Mouse (Mus musculus) embryonic facial prominence, embryonic 12.5 days (tissue): ENCODE data around the gene Sesn2. TPM values are rescaled to one million over a fixed set of nuclear protein-coding genes. Genes with fewer than 3 reads are reported as not detected.
"Not testable (repeated sequence)": the region's sequence is repeated elsewhere in the genome, so short reads cannot be mapped to it uniquely, and the experiment has no call there.

ENCODE experiments used
- ATAC-seq: fragments of 200-750 bp; cut with Nextera tagmentation; 2 replicates; pipeline ENCODE4 v1.8.0; 2017; ENCODE audit not compliant: insufficient number of reproducible peaks, insufficient read depth, low FRiP score, low TSS enrichment
- H3K27ac ChIP-seq: fragments of 300-500 bp; sonication (generic); 2 replicates; pipeline ENCODE4 v1.5.1; 2016; ENCODE audit warnings: mild to moderate bottlenecking
- H3K27me3 ChIP-seq: fragments of 300-500 bp; sonication (generic); 2 replicates; pipeline ENCODE4 v1.6.1; 2016; ENCODE audit warnings: mild to moderate bottlenecking, moderate library complexity
- H3K36me3 ChIP-seq: fragments of 300-500 bp; sonication (generic); 2 replicates; pipeline ENCODE4 v1.6.1; 2016; ENCODE audit warnings: mild to moderate bottlenecking
- H3K4me1 ChIP-seq: fragments of 300-500 bp; sonication (generic); 2 replicates; pipeline ENCODE4 v1.6.1; 2016
- H3K4me2 ChIP-seq: fragments of 300-500 bp; sonication (generic); replicated peaks from 2 replicates; pipeline ENCODE4 v1.6.1; 2016; ENCODE audit warnings: mild to moderate bottlenecking, moderate library complexity
- H3K4me3 ChIP-seq: fragments of 300-500 bp; sonication (generic); 2 replicates; pipeline ENCODE4 v1.5.1; 2016; ENCODE audit warnings: mild to moderate bottlenecking
- H3K9ac ChIP-seq: fragments of 300-500 bp; sonication (generic); 2 replicates; pipeline ENCODE4 v1.6.1; 2016; ENCODE audit warnings: mild to moderate bottlenecking, moderate library complexity
- H3K9me3 ChIP-seq: fragments of 300-500 bp; sonication (generic); 2 replicates; pipeline ENCODE4 v1.6.1; 2016; ENCODE audit warnings: mild to moderate bottlenecking, moderate library complexity
- WGBS: fragments of 180-500 bp; shearing (Covaris S2); methylation state at CpG from one replicate; pipeline ENCODE4 v1.1.7; 2016; 5-methylcytosine and 5-hydroxymethylcytosine counted together
- polyA plus RNA-seq: library from polyadenylated mRNA; unstranded; fragments of >200 nt; fragmentation: Nextera tagmentation; extraction: Ambion mirVana; gene quantifications from 2 replicates; pipeline ENCODE4 v1.2.1, GENCODE M21; 2016

The Sesn2 gene
- polyA plus RNA-seq, result 10.4 and 11.4 TPM in 2 replicates

- peak; percentile 87 for ATAC-seq
- H3K27ac ChIP-seq, result peak within 1 kb of the TSS; percentile 81
- H3K4me3 ChIP-seq, result peak within 1 kb of the TSS; percentile 71
- no peaks in the 10 kb centered on the region for H3K36me3 ChIP-seq
- H3K27me3 ChIP-seq, result no peaks in the 10 kb centered on the region
- H3K9me3 ChIP-seq, result no peaks in the 10 kb centered on the region
- peak within 1 kb of the TSS; percentile 77 for H3K4me2 ChIP-seq
- H3K9ac ChIP-seq, result peak within 1 kb of the TSS; percentile 61
- peaks cover 13% of the 10 kb centered on the region; the same call in 1 of the 2 replicates for H3K4me1 ChIP-seq
- WGBS, result under 1% methylated on average over 32 of the region's 32 CpGs
Measured at GRCm38 (mm10) chr4:132510352-132510798, at the start of gene Sesn2. Gene Sesn2, minus strand, starts transcription at chr4:132510501.

DNA sequence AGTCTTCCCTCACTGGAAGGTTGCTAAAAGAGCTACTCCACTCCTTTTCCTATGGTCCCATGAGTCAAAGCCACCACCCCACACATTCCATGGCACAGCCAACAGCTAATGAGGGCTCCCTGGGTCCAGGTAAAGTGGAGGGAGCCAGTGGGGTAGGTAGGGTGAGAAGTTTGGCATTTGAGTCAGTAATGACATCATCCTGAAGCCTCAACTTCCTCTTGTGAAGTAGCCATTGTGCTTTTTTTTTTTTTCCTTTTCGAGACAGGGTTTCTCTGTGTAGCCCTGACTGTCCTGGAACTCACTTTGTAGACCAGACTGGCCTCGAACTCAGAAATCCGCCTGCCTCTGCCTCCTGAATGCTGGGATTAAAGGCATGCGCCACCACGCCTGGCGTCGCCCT lies 45.2 kb upstream of the Sesn2 start:
- not testable (repeated sequence) for ATAC-seq, H3K27me3 ChIP-seq, H3K4me3 ChIP-seq, H3K9ac ChIP-seq, H3K27ac ChIP-seq, H3K4me2 ChIP-seq, H3K9me3 ChIP-seq, H3K4me1 ChIP-seq
- peaks cover 41% of the 10 kb centered on the region for H3K36me3 ChIP-seq
- WGBS, result 88% methylated on average over 7 of the region's 7 CpGs

GRCm38 (mm10) chr4:132554653-132555052 lies 44.4 kb upstream of the Sesn2 start:
- Histone ChIP-seq H3K9ac (no peak overlapping the region), H3K36me3 (peaks cover 49% of the 10 kb centered on the region), H3K9me3 (no peaks in the 10 kb centered on the region), H3K27me3 (no peaks in the 10 kb centered on the region), H3K4me1 (no peaks in the 10 kb centered on the region), H3K4me2 (no peak overlapping the region), H3K4me3 (no peak overlapping the region), H3K27ac (no peak overlapping the region)
- no peak for ATAC-seq
- 81% methylated on average over 8 of the region's 8 CpGs for WGBS

DNA sequence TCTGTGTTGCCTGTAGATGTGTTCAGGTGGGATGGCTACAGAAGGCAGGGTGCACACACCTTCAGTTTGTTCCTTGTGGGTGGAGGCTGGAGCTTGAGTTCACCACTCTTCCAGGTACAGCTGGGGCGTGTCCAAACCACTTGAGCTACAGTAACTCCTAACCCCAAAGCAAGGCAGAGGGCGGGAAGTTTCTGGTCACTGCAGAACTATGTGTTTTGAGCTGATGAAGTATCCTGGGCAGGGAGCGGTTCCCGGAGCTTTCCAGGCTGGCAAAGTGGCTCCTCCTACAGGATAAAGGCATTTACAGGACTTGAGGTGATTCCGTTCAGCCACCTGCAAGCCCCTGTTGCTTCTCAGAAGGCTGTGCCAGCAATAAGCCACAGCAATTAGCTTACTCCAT lies 43.9 kb upstream of the Sesn2 start:
- ATAC-seq, result no peak
- Histone ChIP-seq H3K27ac (no peak overlapping the region), H3K27me3 (no peaks in the 10 kb centered on the region), H3K4me2 (no peak overlapping the region), H3K4me3 (no peak overlapping the region), H3K9me3 (no peaks in the 10 kb centered on the region), H3K36me3 (peaks cover 53% of the 10 kb centered on the region), H3K9ac (no peak overlapping the region), H3K4me1 (no peaks in the 10 kb centered on the region)
- 76% methylated on average over 5 of the region's 5 CpGs for WGBS

DNA sequence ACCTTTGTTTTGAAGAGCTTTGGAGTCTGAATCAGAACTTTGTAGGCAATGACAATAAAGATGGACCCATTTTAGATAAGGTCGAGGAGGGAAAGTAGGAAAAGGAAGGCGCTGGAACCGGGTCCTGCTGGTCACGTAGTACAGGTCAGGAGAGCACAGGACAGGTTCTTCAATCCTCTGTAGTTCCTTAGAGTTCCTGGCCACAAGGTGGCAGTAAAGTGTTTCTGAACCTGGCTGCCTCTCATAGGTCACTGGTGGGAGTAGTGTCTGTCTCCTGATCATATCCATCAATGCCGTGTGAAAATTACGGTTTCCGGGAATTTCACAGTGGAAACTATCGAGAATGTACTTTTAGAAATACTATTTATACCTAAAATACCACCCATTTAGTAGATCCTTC lies 35.5 kb upstream of the Sesn2 start:
- no peak for ATAC-seq
- WGBS, result 44% methylated on average over 8 of the region's 8 CpGs
- no peak overlapping the region for H3K4me2 ChIP-seq
- H3K27me3 ChIP-seq, result no peaks in the 10 kb centered on the region
- no peak overlapping the region for H3K27ac ChIP-seq
- H3K4me3 ChIP-seq, result no peak overlapping the region
- H3K4me1 ChIP-seq, result no peaks in the 10 kb centered on the region
- H3K9me3 ChIP-seq, result no peaks in the 10 kb centered on the region
- no peak overlapping the region for H3K9ac ChIP-seq
- peaks cover 88% of the 10 kb centered on the region for H3K36me3 ChIP-seq

DNA sequence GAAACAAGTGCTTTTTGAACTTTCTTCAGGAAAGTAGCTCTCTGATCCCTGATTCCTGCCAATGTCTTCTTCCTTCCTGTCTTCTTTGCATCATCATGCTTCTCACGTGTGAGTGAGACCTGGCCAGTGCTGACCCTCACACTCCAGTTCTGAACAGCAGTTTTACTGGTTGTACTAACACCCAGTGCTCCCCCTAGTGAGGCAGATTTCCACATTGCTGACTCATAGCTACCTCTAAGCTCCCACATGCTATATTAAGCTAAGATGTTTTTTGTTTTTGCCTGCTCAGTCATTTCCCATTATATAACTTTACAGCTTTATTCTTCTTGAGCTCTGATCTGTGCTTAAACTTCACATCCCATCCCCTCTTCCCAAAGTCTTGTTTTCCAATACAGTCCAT lies 32.4 kb upstream of the Sesn2 start:
- H3K4me1 ChIP-seq, result no peaks in the 10 kb centered on the region
- 82% methylated on average over 1 of the region's 1 CpGs for WGBS
- H3K27me3 ChIP-seq, result no peaks in the 10 kb centered on the region
- ATAC-seq, result no peak
- no peaks in the 10 kb centered on the region for H3K9me3 ChIP-seq
- no peak overlapping the region for H3K4me2 ChIP-seq
- no peak overlapping the region for H3K27ac ChIP-seq
- H3K4me3 ChIP-seq, result no peak overlapping the region
- H3K9ac ChIP-seq, result no peak overlapping the region
- H3K36me3 ChIP-seq, result peaks cover 86% of the 10 kb centered on the region

DNA sequence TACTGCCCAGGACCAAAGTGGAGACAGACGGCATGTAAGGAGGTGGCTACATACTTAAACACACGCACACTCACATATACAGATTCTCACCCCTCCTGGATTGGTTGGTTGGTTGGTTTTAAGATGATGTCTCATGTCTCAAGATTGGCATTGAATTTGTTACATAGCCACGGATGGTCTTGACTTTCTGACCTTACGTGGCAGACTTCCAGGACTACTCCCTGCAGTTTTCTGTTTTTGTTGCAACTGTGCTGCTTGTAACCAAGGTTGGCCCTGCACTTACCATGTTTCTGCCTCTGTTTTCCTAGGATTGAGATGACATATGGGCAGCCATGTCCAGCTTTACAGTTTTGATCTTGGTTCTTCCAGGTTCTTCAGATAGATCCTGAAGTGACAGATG lies 31.1 kb upstream of the Sesn2 start:
- Histone ChIP-seq H3K9me3 (no peaks in the 10 kb centered on the region), H3K4me1 (peaks cover 8% of the 10 kb centered on the region; the same call in 1 of the 2 replicates), H3K4me3 (no peak overlapping the region), H3K4me2 (no peak overlapping the region), H3K27ac (no peak overlapping the region), H3K36me3 (peaks cover 76% of the 10 kb centered on the region), H3K27me3 (no peaks in the 10 kb centered on the region), H3K9ac (no peak overlapping the region)
- ATAC-seq, result no peak
- WGBS, result 86% methylated on average over 4 of the region's 4 CpGs

GRCm38 (mm10) chr4:132539481-132539880 lies 29.2 kb upstream of the Sesn2 start:
- 96% methylated on average over 5 of the region's 5 CpGs for WGBS
- Histone ChIP-seq H3K9ac (no peak overlapping the region), H3K36me3 (peaks cover 60% of the 10 kb centered on the region), H3K9me3 (no peaks in the 10 kb centered on the region), H3K27me3 (no peaks in the 10 kb centered on the region), H3K27ac (no peak overlapping the region), H3K4me3 (no peak overlapping the region), H3K4me1 (peaks cover 12% of the 10 kb centered on the region; the same call in 1 of the 2 replicates), H3K4me2 (no peak overlapping the region)
- no peak for ATAC-seq

- WGBS, result under 1% methylated on average over 60 of the region's 60 CpGs
- ATAC-seq, result peak; percentile 72
- H3K27ac ChIP-seq, result peak within 1 kb of the TSS; percentile 83
Measured at GRCm38 (mm10) chr4:132535406-132536121, 25.3 kb upstream of the Sesn2 start, which contains the start of gene Dnajc8. Gene Dnajc8, plus strand, starts transcription at chr4:132535550.

GRCm38 (mm10) chr4:132532981-132533916 lies 22.9 kb upstream of the Sesn2 start, which contains the start of gene Atpif1:
Gene Atpif1, minus strand, starts transcription at chr4:132533659.
- Histone ChIP-seq H3K36me3 (peaks cover 18% of the 10 kb centered on the region), H3K27me3 (no peaks in the 10 kb centered on the region), H3K27ac (peak within 1 kb of the TSS; percentile 94), H3K9me3 (no peaks in the 10 kb centered on the region), H3K4me1 (peaks cover 21% of the 10 kb centered on the region; the same call in 1 of the 2 replicates), H3K9ac (peak within 1 kb of the TSS; percentile 89), H3K4me3 (peak within 1 kb of the TSS; percentile 74), H3K4me2 (peak within 1 kb of the TSS; percentile 65)
- under 1% methylated on average over 63 of the region's 63 CpGs for WGBS
- peak; percentile 71 for ATAC-seq

More at GRCm38 (mm10) chr4:132535406-132536121, 25.3 kb upstream of the Sesn2 start, which contains the start of gene Dnajc8:
- peak within 1 kb of the TSS; percentile 100 for H3K4me3 ChIP-seq
- H3K36me3 ChIP-seq, result peaks cover 30% of the 10 kb centered on the region
- H3K27me3 ChIP-seq, result no peaks in the 10 kb centered on the region
- peaks cover 21% of the 10 kb centered on the region; the same call in 1 of the 2 replicates for H3K4me1 ChIP-seq
- no peaks in the 10 kb centered on the region for H3K9me3 ChIP-seq
- peak within 1 kb of the TSS; percentile 92 for H3K4me2 ChIP-seq
- peak within 1 kb of the TSS; percentile 96 for H3K9ac ChIP-seq

- peak overlapping the region; percentile 65 for H3K4me2 ChIP-seq
- peak overlapping the region; percentile 94 for H3K27ac ChIP-seq
- ATAC-seq, result no peak
- no peaks in the 10 kb centered on the region for H3K9me3 ChIP-seq
- H3K4me1 ChIP-seq, result peaks cover 21% of the 10 kb centered on the region; the same call in 1 of the 2 replicates
- peak overlapping the region; percentile 74 for H3K4me3 ChIP-seq
- no peaks in the 10 kb centered on the region for H3K27me3 ChIP-seq
- 31% methylated on average over 5 of the region's 5 CpGs for WGBS
- H3K36me3 ChIP-seq, result peaks cover 15% of the 10 kb centered on the region
- peak overlapping the region; percentile 89 for H3K9ac ChIP-seq
Measured at GRCm38 (mm10) chr4:132532496-132532895, 22.2 kb upstream of the Sesn2 start.
